Mouse (Mus musculus): ENCODE results near the gene Lcat. TPM values are rescaled to one million over a fixed set of nuclear protein-coding genes. Genes with fewer than 3 reads are reported as not detected.

Gene Lcat
- total and polyA plus RNA-seq, 3 experiments: 1.1 to 2.5 TPM; not detected in 1

DNA sequence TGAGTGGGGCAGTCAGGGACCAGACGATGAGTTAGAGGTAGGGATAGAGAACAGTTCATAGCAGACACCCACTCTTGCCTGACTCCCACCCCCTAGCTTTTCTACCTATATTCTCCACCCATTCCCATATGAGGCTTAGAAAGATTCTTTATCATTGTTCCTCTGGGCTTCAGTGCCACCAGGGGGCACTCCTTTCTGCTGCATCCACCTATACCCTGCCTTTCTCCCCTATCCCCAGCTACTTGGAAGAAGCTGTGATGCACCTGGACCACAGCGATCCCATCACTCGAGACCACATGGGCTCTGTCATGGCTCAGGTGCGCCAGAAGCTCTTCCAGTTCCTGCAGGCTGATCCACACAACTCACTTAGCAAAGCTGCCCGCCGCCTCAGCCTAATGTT lies 50.8 kb downstream of the Lcat start:
- Histone ChIP-seq H3K4me1 (ENCODE audit: control insufficient read depth in 1 of 2, insufficient read depth in 2 of 2, low read length in 2 of 2) (no peaks in the 10 kb centered on the region), H3K79me2 (ENCODE audit: control insufficient read depth, insufficient read depth, low read length, poor library complexity) (no peaks in the 10 kb centered on the region), H3K27ac (ENCODE audit: control insufficient read depth, low read depth, low read length) (no peak overlapping the region), H3K27me3 (ENCODE audit: control insufficient read depth in 1 of 2, insufficient read depth in 2 of 2, low read length in 2 of 2) (no peaks in the 10 kb centered on the region), H3K9me3 (replicated peaks; ENCODE audit: insufficient read depth, low read length) (no peaks in the 10 kb centered on the region), H3K36me3 (ENCODE audit: control insufficient read depth in 1 of 2, insufficient read depth in 2 of 2, low read length in 2 of 2) (peaks cover 0 to 1% of the 10 kb centered on the region in 2 experiments; a peak in 2 of 4 replicates), H3K9ac (ENCODE audit: control insufficient read depth, low read depth, low read length, poor library complexity, severe bottlenecking) (no peak overlapping the region), H3K4me3 (ENCODE audit: control insufficient read depth in 1 of 2, insufficient read depth in 1 of 2, low read depth in 2 of 2, low read length in 2 of 2) (no peak overlapping the region)
- TF ChIP-seq RAD21 (IDR thresholded peaks at IDR 0.05; ENCODE audit: low read depth, low read length) (peak; percentile 49), GATA1 (IDR thresholded peaks at IDR 0.05; ENCODE audit: low read depth, low read length) (no peak), MXI1 (IDR thresholded peaks at IDR 0.05; ENCODE audit: low read depth, low read length) (no peak), RCOR1 (IDR thresholded peaks at IDR 0.05; ENCODE audit: low read depth, low read length) (no peak), TBP (IDR thresholded peaks at IDR 0.05; ENCODE audit: low read depth, low read length) (no peak), ELF1 (IDR thresholded peaks at IDR 0.05; ENCODE audit: low read depth, low read length) (no peak), SMC3 (IDR thresholded peaks at IDR 0.05; ENCODE audit: low read depth, low read length) (peak; percentile 72), MYB (IDR thresholded peaks at IDR 0.05; ENCODE audit: low read depth, low read length) (no peak), TCF12 (IDR thresholded peaks at IDR 0.05; ENCODE audit: low read depth, low read length) (no peak), CHD1 (IDR thresholded peaks at IDR 0.05; ENCODE audit: low read depth, low read length) (no peak), MYC (IDR thresholded peaks at IDR 0.05; ENCODE audit: low read depth, low read length) (no peak), POLR2AphosphoS2 (IDR thresholded peaks at IDR 0.05; ENCODE audit: low read length) (no peak), ZMIZ1 (IDR thresholded peaks at IDR 0.05; ENCODE audit: low read depth, low read length) (no peak), KAT2A (conservative IDR thresholded peaks at IDR 0.05; ENCODE audit: low read depth, low read length) (no peak), E2F4 (IDR thresholded peaks at IDR 0.05; ENCODE audit: borderline replicate concordance, low read depth, low read length) (no peak), HCFC1 (IDR thresholded peaks at IDR 0.05; ENCODE audit: low read depth, low read length) (no peak), ETS1 (IDR thresholded peaks at IDR 0.05; ENCODE audit: low read depth, low read length) (no peak), POLR2A (IDR thresholded peaks at IDR 0.05; ENCODE audit: control insufficient read depth in 1 of 2, insufficient read depth in 1 of 2, low read depth in 1 of 2, low read length in 2 of 2, poor library complexity in 1 of 2) (no peak), CTCF (IDR thresholded peaks at IDR 0.05 in 2 of 3, conservative IDR thresholded peaks at IDR 0.05 in 1 of 3; ENCODE audit: control insufficient read depth in 1 of 3, insufficient read depth in 1 of 3, low read depth in 2 of 3, low read length in 3 of 3, poor library complexity in 1 of 3, severe bottlenecking in 1 of 3) (peak; percentile 50 to 69 (median 68))
- peak; percentile 44 for DNase-seq (ENCODE audit: low read depth, low spot score)

- Histone ChIP-seq H3K36me3 (ENCODE audit: control insufficient read depth in 1 of 2, insufficient read depth in 2 of 2, low read length in 2 of 2) (peaks cover 0 to 9% of the 10 kb centered on the region in 2 experiments; a peak in 2 of 4 replicates), H3K79me2 (ENCODE audit: control insufficient read depth, insufficient read depth, low read length, poor library complexity) (no peaks in the 10 kb centered on the region)
- no peak for DNase-seq (ENCODE audit: low read depth, low spot score)
Observed at GRCm38 (mm10) chr8:105890870-105891269, 52.3 kb downstream of the Lcat start.

More at GRCm38 (mm10) chr8:105890870-105891269, 52.3 kb downstream of the Lcat start:
- H3K9me3 ChIP-seq (replicated peaks; ENCODE audit: insufficient read depth, low read length): no peaks in the 10 kb centered on the region
- no peak for TF ChIP-seq SMC3 (IDR thresholded peaks at IDR 0.05; ENCODE audit: low read depth, low read length)
- no peak for TF ChIP-seq SIN3A (IDR thresholded peaks at IDR 0.05; ENCODE audit: low read length)
- no peak for TF ChIP-seq CHD2 (IDR thresholded peaks at IDR 0.05; ENCODE audit: low read length)
- TF ChIP-seq KAT2A (conservative IDR thresholded peaks at IDR 0.05; ENCODE audit: low read depth, low read length): no peak
- TF ChIP-seq MAZ (IDR thresholded peaks at IDR 0.05; ENCODE audit: low read depth, low read length): no peak
- TF ChIP-seq RCOR1 (IDR thresholded peaks at IDR 0.05; ENCODE audit: low read depth, low read length): no peak
- no peak for TF ChIP-seq ZNF384 (IDR thresholded peaks at IDR 0.05; ENCODE audit: low read depth, low read length)
- TF ChIP-seq BHLHE40 (IDR thresholded peaks at IDR 0.05; ENCODE audit: borderline replicate concordance, low read depth, low read length): no peak
- no peak for TF ChIP-seq NELFE (IDR thresholded peaks at IDR 0.05; ENCODE audit: low read depth, low read length)
- no peak for TF ChIP-seq GATA1 (IDR thresholded peaks at IDR 0.05; ENCODE audit: low read depth, low read length)
- TF ChIP-seq MAFK (IDR thresholded peaks at IDR 0.05; ENCODE audit: borderline replicate concordance, low read depth, low read length): no peak
- TF ChIP-seq RAD21 (IDR thresholded peaks at IDR 0.05; ENCODE audit: low read depth, low read length): no peak
- TF ChIP-seq GABPA (IDR thresholded peaks at IDR 0.05; ENCODE audit: low read depth, low read length): no peak
- TF ChIP-seq MEF2A (IDR thresholded peaks at IDR 0.05; ENCODE audit: extremely low read depth, insufficient replicate concordance, low read depth, low read length, poor library complexity, severe bottlenecking): no peak
- no peak for TF ChIP-seq ETS1 (IDR thresholded peaks at IDR 0.05; ENCODE audit: low read depth, low read length)
- TF ChIP-seq TAL1 (IDR thresholded peaks at IDR 0.05; ENCODE audit: low read length): no peak
- no peak for TF ChIP-seq POLR2A (IDR thresholded peaks at IDR 0.05; ENCODE audit: control insufficient read depth in 1 of 2, insufficient read depth in 1 of 2, low read depth in 1 of 2, low read length in 2 of 2, poor library complexity in 1 of 2)
- TF ChIP-seq ELF1 (IDR thresholded peaks at IDR 0.05; ENCODE audit: low read depth, low read length): no peak
- H3K27me3 ChIP-seq (ENCODE audit: control insufficient read depth in 1 of 2, insufficient read depth in 2 of 2, low read length in 2 of 2): no peaks in the 10 kb centered on the region
- no peak overlapping the region for H3K27ac ChIP-seq (ENCODE audit: control insufficient read depth, low read depth, low read length)
- H3K9ac ChIP-seq (ENCODE audit: control insufficient read depth, low read depth, low read length, poor library complexity, severe bottlenecking): no peak overlapping the region
- no peaks in the 10 kb centered on the region for H3K4me1 ChIP-seq (ENCODE audit: control insufficient read depth in 1 of 2, insufficient read depth in 2 of 2, low read length in 2 of 2)
- no peak overlapping the region for H3K4me3 ChIP-seq (ENCODE audit: control insufficient read depth in 1 of 2, insufficient read depth in 1 of 2, low read depth in 2 of 2, low read length in 2 of 2)
